Mouse (Mus musculus): ENCODE measurements around the gene Agbl5. TPM values are rescaled to one million over a fixed set of nuclear protein-coding genes. Genes with fewer than 3 reads are reported as not detected.

The Agbl5 gene
- polyA plus RNA-seq, 1 experiment: 36.7 TPM

DNA sequence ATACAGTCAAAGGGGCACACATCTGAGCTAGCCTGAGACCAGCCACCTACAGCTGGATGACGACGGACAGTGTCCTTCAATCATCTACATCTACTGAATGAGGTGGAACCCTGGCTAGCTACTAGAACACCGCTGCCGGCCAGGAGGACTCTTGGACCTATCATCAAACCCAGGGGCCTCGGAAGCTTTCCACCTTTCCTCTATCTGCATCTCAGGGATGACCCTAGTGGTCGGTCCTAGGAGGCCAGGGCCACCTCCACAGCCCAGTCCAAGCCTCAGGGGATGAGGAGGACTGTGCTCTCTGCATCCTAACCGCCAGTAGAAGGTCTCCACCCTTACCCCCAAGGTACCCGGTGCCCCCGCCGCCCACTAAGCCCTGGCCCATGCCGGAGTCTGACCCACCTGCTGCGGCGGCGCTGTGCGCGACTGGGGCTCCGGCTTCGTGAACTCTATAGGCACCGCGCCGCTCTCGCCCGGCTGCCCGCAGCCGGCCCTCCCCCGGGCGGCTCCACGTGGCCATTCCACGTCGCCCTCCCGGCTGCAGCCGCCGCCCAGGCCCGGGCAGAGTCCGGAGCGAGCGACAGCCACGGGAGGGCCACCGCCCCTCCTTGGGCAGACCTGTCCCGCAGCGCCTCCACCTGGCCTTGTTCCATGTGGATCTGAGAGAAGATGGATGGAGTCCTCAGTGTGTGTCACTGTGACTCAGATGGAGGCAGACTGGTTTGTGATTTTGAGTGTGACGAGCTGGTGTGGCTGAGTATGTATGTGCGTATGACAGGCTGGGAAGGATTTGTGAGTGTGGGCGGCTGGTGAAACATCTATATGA lies 56.7 kb downstream of the Agbl5 start, which contains the start of gene Cgref1:
Gene Cgref1 (minus strand): TSS at position 636 of the 826 bp plus-strand sequence.
- peaks cover 36% of the 10 kb centered on the region for H3K27me3 ChIP-seq (replicated peaks)
- no peaks in the 10 kb centered on the region for H3K9me3 ChIP-seq
- no peak for TF ChIP-seq FLI1 (IDR thresholded peaks at IDR 0.05; ENCODE audit: low read length)
- H3K4me1 ChIP-seq: peaks cover 30% of the 10 kb centered on the region
- peak within 1 kb of the TSS; percentile 87 for H3K4me3 ChIP-seq (replicated peaks)
- H3K36me3 ChIP-seq (replicated peaks; ENCODE audit: low read length): no peaks in the 10 kb centered on the region

DNA sequence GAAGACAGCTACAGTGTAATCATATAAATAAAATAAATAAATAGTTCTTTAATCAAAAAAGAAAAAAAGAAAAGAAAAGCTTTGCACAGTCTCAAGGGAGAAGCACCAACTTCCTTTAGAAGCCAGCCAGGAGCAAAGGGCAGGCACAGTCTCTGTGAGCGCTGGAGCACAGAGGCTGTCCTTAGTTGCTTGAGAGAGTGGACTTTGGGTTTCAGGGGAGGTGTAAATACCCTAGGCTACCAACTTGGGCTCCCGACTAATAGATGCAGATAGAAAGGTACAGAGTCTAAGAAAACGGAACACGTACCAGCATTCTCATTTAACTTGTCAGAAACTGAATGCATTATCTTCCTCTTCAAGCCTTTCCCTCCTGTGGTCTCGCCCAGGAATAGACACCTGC lies 60.1 kb downstream of the Agbl5 start:
- no peaks in the 10 kb centered on the region for H3K9me3 ChIP-seq
- H3K4me1 ChIP-seq: peaks cover 57% of the 10 kb centered on the region
- no peak for TF ChIP-seq GATA1 (IDR thresholded peaks at IDR 0.05; ENCODE audit: borderline replicate concordance, low read length)
- no peak for TF ChIP-seq FLI1 (IDR thresholded peaks at IDR 0.05; ENCODE audit: low read length)
- H3K27me3 ChIP-seq (replicated peaks): peaks cover 25% of the 10 kb centered on the region
- peaks cover 22% of the 10 kb centered on the region for H3K36me3 ChIP-seq (replicated peaks; ENCODE audit: low read length)
- peak overlapping the region; percentile 96 for H3K4me3 ChIP-seq (replicated peaks)

DNA sequence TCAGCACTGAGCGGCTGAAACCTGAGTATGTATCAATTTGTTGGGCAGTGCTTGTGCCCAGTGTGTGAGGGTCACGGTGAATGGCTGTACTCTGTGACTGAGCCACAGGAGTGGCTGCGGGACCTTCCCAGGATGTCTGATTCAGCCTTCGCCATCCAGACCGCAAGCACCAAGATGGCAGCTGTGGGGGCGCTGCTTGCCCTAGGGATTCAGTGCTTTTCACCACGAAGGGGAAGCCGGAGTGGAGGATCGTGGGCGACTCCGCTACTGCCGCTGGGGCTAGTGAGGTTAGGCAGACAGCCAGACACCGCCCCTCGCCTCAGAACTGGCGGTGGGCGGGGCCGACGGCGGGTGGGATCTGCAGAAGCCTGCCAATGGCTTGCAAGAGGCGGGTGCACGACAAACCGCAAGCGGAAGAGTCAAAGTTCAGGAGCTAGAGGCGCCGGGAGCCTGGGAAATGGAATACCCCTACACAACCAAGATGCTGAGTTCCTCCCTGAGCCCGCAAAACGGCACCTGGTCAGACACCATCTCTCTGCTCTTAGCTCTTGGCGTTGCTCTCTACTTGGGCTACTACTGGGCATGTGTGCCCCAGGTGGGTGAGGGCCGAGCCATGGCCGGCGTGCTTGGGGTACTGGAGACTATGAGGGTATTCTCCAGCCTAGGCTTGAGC lies 61.3 kb downstream of the Agbl5 start:
- TF ChIP-seq FLI1 (IDR thresholded peaks at IDR 0.05; ENCODE audit: low read length) (no peak), GATA1 (IDR thresholded peaks at IDR 0.05; ENCODE audit: borderline replicate concordance, low read length) (no peak)
- Histone ChIP-seq H3K27me3 (replicated peaks) (peaks cover 19% of the 10 kb centered on the region), H3K4me3 (replicated peaks) (peak overlapping the region; percentile 96), H3K4me1 (peaks cover 57% of the 10 kb centered on the region), H3K9me3 (no peaks in the 10 kb centered on the region), H3K36me3 (replicated peaks; ENCODE audit: low read length) (peaks cover 33% of the 10 kb centered on the region)

GRCm38 (mm10) chr5:30950451-30950850 lies 62.0 kb downstream of the Agbl5 start:
- H3K36me3 ChIP-seq (replicated peaks; ENCODE audit: low read length): peaks cover 40% of the 10 kb centered on the region
- no peak for TF ChIP-seq FLI1 (IDR thresholded peaks at IDR 0.05; ENCODE audit: low read length)
- TF ChIP-seq GATA1 (IDR thresholded peaks at IDR 0.05; ENCODE audit: borderline replicate concordance, low read length): no peak
- H3K4me3 ChIP-seq (replicated peaks): peak overlapping the region; percentile 96
- no peaks in the 10 kb centered on the region for H3K9me3 ChIP-seq
- H3K27me3 ChIP-seq (replicated peaks): peaks cover 13% of the 10 kb centered on the region
- H3K4me1 ChIP-seq: peaks cover 55% of the 10 kb centered on the region

- peaks cover 54% of the 10 kb centered on the region for H3K4me1 ChIP-seq
- peak overlapping the region; percentile 23 for H3K4me3 ChIP-seq (replicated peaks)
- H3K9me3 ChIP-seq: no peaks in the 10 kb centered on the region
- no peak for TF ChIP-seq GATA1 (IDR thresholded peaks at IDR 0.05; ENCODE audit: borderline replicate concordance, low read length)
- no peak for TF ChIP-seq FLI1 (IDR thresholded peaks at IDR 0.05; ENCODE audit: low read length)
- H3K36me3 ChIP-seq (replicated peaks; ENCODE audit: low read length): peaks cover 45% of the 10 kb centered on the region
- peaks cover 8% of the 10 kb centered on the region for H3K27me3 ChIP-seq (replicated peaks)
Measured at GRCm38 (mm10) chr5:30950922-30951321, 62.4 kb downstream of the Agbl5 start.

- H3K27me3 ChIP-seq (replicated peaks): peaks cover 4% of the 10 kb centered on the region
- TF ChIP-seq FLI1 (IDR thresholded peaks at IDR 0.05; ENCODE audit: low read length) (no peak), GATA1 (IDR thresholded peaks at IDR 0.05; ENCODE audit: borderline replicate concordance, low read length) (no peak)
- no peaks in the 10 kb centered on the region for H3K9me3 ChIP-seq
- H3K4me1 ChIP-seq: peaks cover 56% of the 10 kb centered on the region
- no peak overlapping the region for H3K4me3 ChIP-seq (replicated peaks)
- H3K36me3 ChIP-seq (replicated peaks; ENCODE audit: low read length): peaks cover 48% of the 10 kb centered on the region
Measured at GRCm38 (mm10) chr5:30951706-30952105, 63.2 kb downstream of the Agbl5 start.

- Histone ChIP-seq H3K27me3 (replicated peaks) (no peaks in the 10 kb centered on the region), H3K9me3 (no peaks in the 10 kb centered on the region), H3K4me3 (replicated peaks) (no peak overlapping the region), H3K4me1 (peaks cover 58% of the 10 kb centered on the region), H3K36me3 (replicated peaks; ENCODE audit: low read length) (peaks cover 52% of the 10 kb centered on the region)
- no peak for TF ChIP-seq FLI1 (IDR thresholded peaks at IDR 0.05; ENCODE audit: low read length)
- no peak for TF ChIP-seq GATA1 (IDR thresholded peaks at IDR 0.05; ENCODE audit: borderline replicate concordance, low read length)
Measured at GRCm38 (mm10) chr5:30952551-30952950, 64.1 kb downstream of the Agbl5 start.

DNA sequence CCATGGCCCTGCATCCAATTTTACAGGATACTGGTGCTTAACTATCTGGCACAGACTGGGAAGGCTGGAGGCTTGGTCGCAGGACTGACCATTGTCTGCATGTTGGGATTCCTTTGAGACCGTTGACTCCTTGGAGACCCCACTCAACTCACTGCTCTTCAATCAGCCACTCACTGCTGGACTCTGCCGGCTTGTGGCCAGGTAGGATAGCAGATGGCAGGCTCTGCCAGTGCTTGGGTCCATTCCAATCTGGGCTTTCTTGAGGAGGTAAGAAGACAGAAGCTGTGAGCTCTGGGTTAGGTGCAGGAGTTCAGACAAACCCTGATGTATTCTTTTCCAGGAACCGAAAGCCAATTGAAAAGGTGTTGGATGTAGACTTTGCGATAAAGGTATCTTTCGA lies 65.6 kb downstream of the Agbl5 start:
- TF ChIP-seq GATA1 (IDR thresholded peaks at IDR 0.05; ENCODE audit: borderline replicate concordance, low read length) (no peak), FLI1 (IDR thresholded peaks at IDR 0.05; ENCODE audit: low read length) (no peak)
- no peaks in the 10 kb centered on the region for H3K9me3 ChIP-seq
- H3K4me1 ChIP-seq: peaks cover 68% of the 10 kb centered on the region
- H3K36me3 ChIP-seq (replicated peaks; ENCODE audit: low read length): peaks cover 66% of the 10 kb centered on the region
- no peak overlapping the region for H3K4me3 ChIP-seq (replicated peaks)
- H3K27me3 ChIP-seq (replicated peaks): no peaks in the 10 kb centered on the region

DNA sequence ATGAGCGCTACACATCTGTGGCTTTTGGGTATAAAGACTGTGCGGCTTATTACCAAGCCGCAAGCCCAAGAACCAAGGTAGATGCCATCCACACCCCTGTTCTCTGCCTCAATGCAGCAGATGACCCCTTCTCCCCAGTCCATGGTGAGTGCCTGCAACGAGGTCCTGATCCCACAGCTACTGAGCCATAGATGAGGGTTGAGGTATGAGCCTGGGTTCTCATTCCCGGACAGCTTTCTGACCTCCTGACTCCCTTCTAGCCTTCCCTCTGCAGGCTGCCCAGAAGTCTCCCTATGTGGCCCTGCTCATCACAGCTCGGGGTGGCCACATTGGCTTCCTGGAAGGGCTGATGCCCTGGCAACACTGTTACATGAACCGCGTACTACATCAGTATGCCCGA lies 66.1 kb downstream of the Agbl5 start:
- Histone ChIP-seq H3K27me3 (replicated peaks) (no peaks in the 10 kb centered on the region), H3K9me3 (no peaks in the 10 kb centered on the region), H3K36me3 (replicated peaks; ENCODE audit: low read length) (peaks cover 66% of the 10 kb centered on the region), H3K4me3 (replicated peaks) (no peak overlapping the region), H3K4me1 (peaks cover 68% of the 10 kb centered on the region)
- TF ChIP-seq GATA1 (IDR thresholded peaks at IDR 0.05; ENCODE audit: borderline replicate concordance, low read length) (no peak), FLI1 (IDR thresholded peaks at IDR 0.05; ENCODE audit: low read length) (no peak)

DNA sequence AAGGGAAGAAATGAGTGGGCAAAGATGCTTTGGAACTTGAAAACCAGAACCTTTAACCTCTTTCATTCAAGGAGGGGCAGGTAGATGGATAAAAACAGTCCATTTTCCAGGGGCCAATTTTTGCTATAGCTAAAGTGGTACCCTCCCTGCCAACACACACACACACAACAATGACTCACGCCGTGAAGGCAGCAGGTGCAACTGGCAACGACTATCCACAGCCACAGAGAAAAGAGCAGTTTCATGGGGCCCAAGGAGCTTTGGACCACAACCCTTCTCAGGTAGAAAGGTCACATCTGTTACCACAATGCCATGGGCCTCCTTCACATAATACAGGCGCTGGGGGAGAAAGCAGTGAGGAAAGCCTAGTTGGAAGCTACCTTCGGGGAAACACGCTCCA lies 67.3 kb downstream of the Agbl5 start:
- H3K36me3 ChIP-seq (replicated peaks; ENCODE audit: low read length): peaks cover 66% of the 10 kb centered on the region
- TF ChIP-seq GATA1 (IDR thresholded peaks at IDR 0.05; ENCODE audit: borderline replicate concordance, low read length) (no peak), FLI1 (IDR thresholded peaks at IDR 0.05; ENCODE audit: low read length) (no peak)
- peaks cover 62% of the 10 kb centered on the region for H3K4me1 ChIP-seq
- H3K4me3 ChIP-seq (replicated peaks): no peak overlapping the region
- H3K27me3 ChIP-seq (replicated peaks): no peaks in the 10 kb centered on the region
- H3K9me3 ChIP-seq: no peaks in the 10 kb centered on the region

Other genes with a start within 250 kb of the Agbl5 start
- 11.7 and 13.4 TPM in 2 replicates for gene Slc35f6, start 240.8 kb upstream of the Agbl5 start, polyA plus RNA-seq (2012; ENCODE audit: insufficient read depth, low replicate concordance)
- gene Cenpa, start 221.9 kb upstream of the Agbl5 start, polyA plus RNA-seq (2012; ENCODE audit: insufficient read depth, low replicate concordance): 208 and 210 TPM in 2 replicates
- 0.12 TPM in 1 of 2 replicates, not detected in the other for gene Dpysl5, start 177.1 kb upstream of the Agbl5 start, polyA plus RNA-seq (2012; ENCODE audit: insufficient read depth, low replicate concordance)
- gene Mapre3, start 74.1 kb upstream of the Agbl5 start, polyA plus RNA-seq (2012; ENCODE audit: insufficient read depth, low replicate concordance): 2.1 TPM in 1 of 2 replicates, not detected in the other
- gene Tmem214, start 20.7 kb upstream of the Agbl5 start, polyA plus RNA-seq (2012; ENCODE audit: insufficient read depth, low replicate concordance): 11.8 and 17.0 TPM in 2 replicates
- gene Ost4, start 19.1 kb downstream of the Agbl5 start, polyA plus RNA-seq (2012; ENCODE audit: insufficient read depth, low replicate concordance): 57.7 and 180 TPM in 2 replicates
- 427 and 497 TPM in 2 replicates for gene Emilin1, start 24.7 kb downstream of the Agbl5 start, polyA plus RNA-seq (2012; ENCODE audit: insufficient read depth, low replicate concordance)
- gene Khk, start 32.7 kb downstream of the Agbl5 start, polyA plus RNA-seq (2012; ENCODE audit: insufficient read depth, low replicate concordance): 11.7 and 40.4 TPM in 2 replicates
- gene Cgref1, start 56.9 kb downstream of the Agbl5 start, polyA plus RNA-seq (2012; ENCODE audit: insufficient read depth, low replicate concordance): not detected in 2 replicates
- gene Preb, start 71.7 kb downstream of the Agbl5 start, polyA plus RNA-seq (2012; ENCODE audit: insufficient read depth, low replicate concordance): 43.7 and 59.1 TPM in 2 replicates
- not detected in 2 replicates for gene Tcf23, start 80.0 kb downstream of the Agbl5 start, polyA plus RNA-seq (2012; ENCODE audit: insufficient read depth, low replicate concordance)
- 6.5 and 48.6 TPM in 2 replicates for gene Atraid, start 159.6 kb downstream of the Agbl5 start, polyA plus RNA-seq (2012; ENCODE audit: insufficient read depth, low replicate concordance)
- gene Slc5a6, start 160.2 kb downstream of the Agbl5 start, polyA plus RNA-seq (2012; ENCODE audit: insufficient read depth, low replicate concordance): 5.0 and 8.2 TPM in 2 replicates
- gene Cad, start 166.1 kb downstream of the Agbl5 start, polyA plus RNA-seq (2012; ENCODE audit: insufficient read depth, low replicate concordance): 218 and 333 TPM in 2 replicates
- not detected in 2 replicates for gene Dnajc5g, start 217.6 kb downstream of the Agbl5 start, polyA plus RNA-seq (2012; ENCODE audit: insufficient read depth, low replicate concordance)
- not detected in 2 replicates for gene Slc30a3, start 219.5 kb downstream of the Agbl5 start, polyA plus RNA-seq (2012; ENCODE audit: insufficient read depth, low replicate concordance)
- gene Trim54, start 228.0 kb downstream of the Agbl5 start, polyA plus RNA-seq (2012; ENCODE audit: insufficient read depth, low replicate concordance): not detected in 2 replicates